Mouse (Mus musculus) ES-Bruce4 (cell line): ENCODE results near the gene Tenm2.

Source experiments
- CTCF ChIP-seq: IDR thresholded peaks from one replicate; pipeline ENCODE4 v1.8.1; 2011; ENCODE audit warnings: low read depth, low read length
- POLR2A ChIP-seq: IDR thresholded peaks from one replicate; pipeline ENCODE4 v1.8.1; 2011; ENCODE audit warnings: low read length; ENCODE audit not compliant: insufficient read depth

GRCm38 (mm10) chr11:37285186-37285585, 49.4 kb upstream of the Tenm2 start:
- TF ChIP-seq POLR2A (no peak), CTCF (no peak)
